Mouse (Mus musculus): ENCODE measurements around the gene Tmem200a.
A peak's percentile ranks its signal among the peaks of the same experiment; 100 is the strongest.
"Not testable (repeated sequence)": the region's sequence is repeated elsewhere in the genome, so short reads cannot be mapped to it uniquely, and the experiment has no call there.

The Tmem200a gene

DNA sequence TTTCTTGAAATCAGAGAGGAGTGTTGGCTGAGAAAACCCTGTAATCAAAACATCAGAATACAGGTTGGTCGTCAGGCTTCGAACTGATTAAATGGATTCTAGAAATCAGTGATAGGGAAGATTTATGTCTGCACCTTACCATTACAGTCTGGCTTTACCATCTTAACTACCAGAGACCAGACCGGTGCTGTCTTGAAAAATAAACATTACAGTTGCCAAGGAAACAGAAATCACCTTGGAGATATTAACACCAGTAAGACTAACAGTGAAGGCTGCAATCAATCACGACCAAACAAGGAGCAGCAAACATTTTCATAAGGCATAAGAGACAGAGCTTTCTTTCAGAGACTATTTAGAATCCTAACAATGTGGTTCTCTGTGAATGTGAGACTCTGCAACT is 116.0 kb downstream of the Tmem200a start:
- no peak for DNase-seq

DNA sequence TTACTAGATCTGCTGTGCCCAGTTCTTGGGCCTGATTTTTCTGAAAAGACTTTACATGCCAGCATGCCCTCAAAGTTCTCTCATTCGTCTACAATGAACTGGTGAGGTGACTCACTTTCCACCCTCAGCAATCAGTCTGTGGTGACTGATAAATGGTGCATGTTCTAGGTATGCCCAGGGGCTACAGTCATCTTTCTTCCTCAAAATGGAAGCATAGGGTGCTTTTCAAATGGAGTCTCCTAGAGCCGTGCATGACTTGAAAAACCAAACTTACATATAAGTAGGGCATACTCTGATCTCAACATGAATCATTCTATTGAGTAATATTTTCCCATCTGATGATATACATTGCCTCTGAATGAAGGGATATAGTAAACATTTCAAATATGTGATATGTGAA is 117.8 kb downstream of the Tmem200a start:
- DNase-seq = no peak

DNA sequence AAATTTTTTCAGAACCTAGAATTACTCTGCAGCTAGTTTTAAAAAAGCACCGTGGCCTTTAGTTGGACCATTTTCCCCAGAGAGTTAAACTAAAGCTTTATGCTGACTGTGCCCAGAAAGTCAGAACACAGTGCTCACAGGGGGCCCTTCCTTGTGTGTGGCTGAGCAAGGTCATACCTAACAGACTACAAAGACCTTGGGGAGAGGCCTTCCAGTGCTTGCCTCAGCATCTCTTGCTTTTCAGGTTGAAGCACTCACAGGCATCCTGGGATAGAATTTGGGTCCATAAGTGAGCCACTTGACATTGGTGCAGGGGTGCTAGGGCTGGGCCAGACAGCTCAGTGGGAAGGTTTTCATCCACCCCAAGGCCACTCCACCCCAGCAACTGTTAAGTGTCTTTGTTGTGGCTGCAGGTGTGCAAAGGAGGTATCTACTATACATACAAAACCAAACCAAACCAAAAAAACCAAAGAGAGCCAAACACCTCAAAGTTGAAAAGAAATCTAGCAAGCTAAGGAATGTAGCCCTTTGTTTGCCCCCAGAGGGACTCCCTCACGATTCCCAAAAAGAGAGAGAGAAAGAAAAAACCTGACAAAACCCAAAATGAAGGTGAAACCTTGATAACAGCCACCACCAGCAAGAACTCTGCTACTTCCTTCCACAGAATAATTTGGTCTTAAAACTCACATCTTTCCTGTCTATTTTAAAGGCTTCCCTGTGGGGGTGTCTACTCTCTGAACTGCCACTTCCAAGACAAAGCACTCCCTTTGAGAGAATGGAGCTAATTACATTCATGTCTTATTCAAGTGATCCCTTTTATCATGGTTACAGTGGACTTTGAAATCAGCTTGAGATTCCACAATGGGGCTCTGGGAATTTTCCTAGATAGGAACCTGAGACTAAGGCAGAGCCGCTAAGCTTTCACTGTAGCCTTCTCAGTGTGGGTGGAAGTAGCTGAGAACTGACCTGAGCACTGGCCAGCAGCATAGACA is 119.8 kb downstream of the Tmem200a start:
- DNase-seq = no peak

DNA sequence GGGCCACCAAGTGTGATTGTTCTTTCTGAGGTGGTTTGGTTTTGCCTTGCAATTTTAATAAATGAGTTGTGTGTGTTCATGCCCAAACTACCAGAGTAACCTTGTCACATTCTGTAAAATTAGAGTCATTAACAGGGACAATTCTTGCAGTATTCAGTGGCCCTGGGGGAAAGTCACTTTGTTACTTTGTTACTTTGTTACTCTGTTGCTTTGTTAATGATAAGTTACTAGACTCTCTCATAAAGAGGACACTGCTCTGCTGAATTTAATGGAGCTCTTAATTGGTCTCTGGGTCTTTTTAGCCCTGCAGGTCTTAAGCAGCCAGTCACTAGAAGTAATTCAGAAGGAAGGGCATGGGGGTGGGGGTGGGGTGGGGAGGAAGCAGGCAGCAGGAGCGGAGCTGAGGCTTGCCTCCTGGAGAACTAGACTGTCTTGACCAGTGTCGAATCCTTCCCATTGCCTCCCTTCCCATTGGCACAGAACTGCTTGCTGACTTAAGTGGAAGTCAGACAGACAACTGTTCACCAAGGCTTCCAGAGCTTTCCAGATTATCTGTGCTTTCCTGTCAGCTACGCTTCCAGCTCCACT is 124.1 kb downstream of the Tmem200a start:
- no peak for DNase-seq

DNA sequence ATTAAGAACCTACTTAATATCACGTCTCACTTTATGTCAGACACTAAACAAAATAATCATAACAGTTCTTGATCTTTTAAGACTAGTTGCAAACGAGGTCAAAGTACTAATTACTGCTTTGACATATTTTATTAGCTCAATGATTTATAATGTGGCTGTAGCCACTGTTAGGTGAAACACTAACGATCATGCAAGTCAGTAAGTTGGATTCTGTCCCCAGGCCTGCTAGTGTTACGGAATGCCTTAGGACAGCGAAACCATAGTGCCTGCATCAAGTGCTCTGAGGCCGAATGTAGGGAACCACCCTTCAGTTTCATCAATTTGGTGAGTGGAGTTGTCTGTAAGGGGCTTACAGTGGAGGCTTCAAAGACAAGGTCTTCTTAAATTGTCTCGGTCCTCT is 126.0 kb downstream of the Tmem200a start:
- DNase-seq = no peak

DNA sequence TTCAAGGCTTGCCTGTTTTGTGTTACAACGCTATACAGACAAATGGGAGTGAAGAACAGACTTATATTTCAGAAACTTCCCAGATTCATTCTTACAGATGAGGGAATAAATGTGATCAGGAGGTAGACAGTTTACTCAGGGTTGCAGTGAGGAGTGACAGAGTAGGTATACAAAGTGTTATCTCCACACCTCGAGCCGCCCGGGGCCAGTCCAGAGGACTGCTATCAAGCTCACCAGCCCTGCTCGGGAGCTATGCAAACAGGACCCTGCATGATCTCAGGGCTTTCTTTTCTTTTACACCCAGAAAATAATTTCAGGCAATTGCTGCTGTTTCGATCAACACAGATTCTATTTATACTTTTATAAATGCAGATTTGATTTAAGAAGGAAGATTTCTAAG is 126.7 kb downstream of the Tmem200a start:
- no peak for DNase-seq

DNA sequence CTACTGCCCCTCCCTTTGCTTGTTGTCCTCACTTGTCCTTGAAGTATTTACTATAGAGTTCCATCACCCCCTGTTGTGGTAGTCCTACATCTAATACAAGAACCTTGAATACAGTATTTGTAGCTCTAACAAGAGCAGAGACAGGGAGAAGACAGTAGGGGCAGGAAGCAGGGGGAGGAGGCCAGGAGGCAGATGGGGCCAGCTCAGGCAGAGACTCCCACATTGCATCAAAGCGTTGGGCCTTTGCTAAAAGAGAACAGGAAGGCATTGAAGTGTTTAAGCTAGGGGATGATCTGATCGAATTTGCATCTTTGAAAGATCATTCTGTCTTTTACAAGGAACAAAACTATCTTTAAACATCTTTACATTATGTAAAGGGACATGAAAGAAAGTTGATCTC is 133.0 kb downstream of the Tmem200a start:
- no peak for DNase-seq

DNA sequence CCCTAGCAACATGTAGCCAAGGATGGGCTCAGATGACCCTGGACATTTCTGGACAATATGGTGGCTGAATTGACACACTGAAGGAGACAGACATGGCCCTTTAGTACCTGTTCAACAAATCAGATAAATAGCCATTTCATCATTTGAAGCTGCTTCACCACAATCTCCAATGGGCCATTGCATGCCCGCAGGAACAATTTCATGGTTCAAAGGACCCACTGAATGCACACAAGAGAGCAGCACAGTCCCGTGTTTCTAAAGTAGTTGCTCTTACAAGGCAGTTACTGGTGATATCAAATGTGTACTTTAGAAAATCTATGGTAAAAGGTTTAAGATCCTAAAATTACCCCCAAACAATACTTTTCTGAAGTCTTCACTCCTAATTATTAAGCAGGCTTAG is 134.2 kb downstream of the Tmem200a start:
- no peak for DNase-seq

DNA sequence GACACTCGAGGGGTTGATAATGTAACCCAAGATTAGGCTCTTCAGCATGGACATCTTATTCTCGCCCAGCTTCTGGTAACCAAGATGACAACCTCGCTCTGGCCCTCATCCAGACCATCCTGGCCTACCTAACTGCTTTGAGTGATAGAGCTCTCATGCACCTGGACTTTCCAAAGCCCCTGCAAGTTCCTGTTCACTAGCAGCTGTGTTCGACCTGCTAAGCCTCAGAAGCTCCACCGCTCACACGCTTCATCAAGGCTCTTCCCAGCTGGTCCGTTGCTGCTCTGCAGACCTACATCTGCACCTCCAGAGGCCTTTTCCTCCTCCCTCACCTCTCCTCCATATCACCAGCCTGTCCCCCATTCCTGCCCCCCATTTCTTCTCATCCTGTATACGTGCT is 147.1 kb downstream of the Tmem200a start:
- no peak for DNase-seq

DNA sequence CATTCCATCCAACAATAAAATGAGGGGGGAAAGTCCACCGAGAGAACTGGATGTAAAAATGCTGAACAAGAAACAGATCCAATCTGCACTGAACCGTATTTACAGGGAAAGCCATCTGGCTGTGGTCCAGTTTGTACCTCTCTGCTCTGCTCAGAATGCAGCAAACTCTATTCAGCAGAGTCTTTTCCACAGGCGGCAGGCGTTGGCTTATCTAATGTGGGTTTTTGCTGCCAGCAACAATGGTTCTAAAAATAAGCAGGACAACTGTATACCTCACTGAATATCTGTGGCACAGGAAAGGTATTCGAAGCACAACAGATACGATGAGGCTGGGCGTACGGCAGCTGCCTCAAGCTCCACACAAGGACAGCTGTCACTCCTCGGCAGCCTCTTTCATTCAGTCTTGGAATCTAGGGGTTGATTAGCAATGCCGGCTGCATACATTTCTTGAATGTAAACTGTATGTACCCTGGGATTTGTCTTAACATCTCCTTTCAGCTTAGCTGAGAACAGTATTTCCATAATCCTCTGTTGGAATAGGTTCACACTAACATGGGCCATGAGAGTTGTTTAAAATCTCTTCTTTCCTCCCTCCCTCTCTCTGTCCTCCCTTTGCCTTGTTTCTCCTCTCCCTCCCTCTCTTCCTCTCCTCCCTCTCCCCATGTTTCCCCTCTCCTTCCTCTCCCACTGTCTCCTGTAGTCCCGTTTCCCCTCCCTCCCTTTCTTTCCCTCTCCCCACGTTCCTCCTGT is 149.3 kb downstream of the Tmem200a start:
- peak; percentile 11 for DNase-seq

DNA sequence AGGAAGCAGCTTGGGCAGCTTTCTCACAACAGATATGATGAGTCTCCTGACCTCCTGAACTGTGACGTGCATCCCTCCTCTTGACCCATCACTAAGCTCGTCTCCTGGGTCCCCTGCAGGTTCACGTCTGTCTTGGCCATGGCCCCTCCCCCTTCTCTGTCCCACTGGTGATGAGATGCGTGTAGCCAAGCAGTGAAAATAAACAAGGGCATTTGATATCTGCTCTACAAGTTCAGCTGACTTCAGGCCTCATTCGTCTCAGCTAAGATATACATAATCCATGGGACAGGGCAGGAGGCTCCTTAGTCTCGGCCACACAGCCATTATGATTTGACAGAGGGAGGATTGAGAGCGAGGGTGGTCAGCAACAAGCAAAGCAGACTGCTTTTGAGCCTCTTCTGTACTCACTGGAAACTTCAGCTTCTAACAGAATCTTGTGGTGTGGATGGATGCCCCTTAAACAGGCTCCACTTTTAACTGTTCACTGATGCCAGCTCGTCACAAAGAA is 149.9 kb downstream of the Tmem200a start:
- no peak for DNase-seq

DNA sequence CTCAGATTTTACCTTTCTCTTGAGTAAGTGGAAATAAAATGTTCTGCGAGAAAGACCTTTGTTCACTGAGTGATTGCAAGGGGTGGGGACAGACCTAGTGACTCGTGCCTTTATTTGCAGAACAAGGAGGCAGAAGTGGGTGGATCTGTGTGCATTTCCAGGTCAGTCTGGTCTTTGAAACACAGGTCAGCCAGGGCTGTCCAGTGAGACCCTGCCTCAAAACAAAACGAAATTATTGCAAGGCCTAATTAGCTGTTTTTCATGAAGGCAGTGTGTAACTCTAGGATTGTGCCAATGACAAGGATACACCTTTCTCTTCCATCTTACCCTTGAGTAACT is 150.4 kb downstream of the Tmem200a start:
- DNase-seq = no peak

DNA sequence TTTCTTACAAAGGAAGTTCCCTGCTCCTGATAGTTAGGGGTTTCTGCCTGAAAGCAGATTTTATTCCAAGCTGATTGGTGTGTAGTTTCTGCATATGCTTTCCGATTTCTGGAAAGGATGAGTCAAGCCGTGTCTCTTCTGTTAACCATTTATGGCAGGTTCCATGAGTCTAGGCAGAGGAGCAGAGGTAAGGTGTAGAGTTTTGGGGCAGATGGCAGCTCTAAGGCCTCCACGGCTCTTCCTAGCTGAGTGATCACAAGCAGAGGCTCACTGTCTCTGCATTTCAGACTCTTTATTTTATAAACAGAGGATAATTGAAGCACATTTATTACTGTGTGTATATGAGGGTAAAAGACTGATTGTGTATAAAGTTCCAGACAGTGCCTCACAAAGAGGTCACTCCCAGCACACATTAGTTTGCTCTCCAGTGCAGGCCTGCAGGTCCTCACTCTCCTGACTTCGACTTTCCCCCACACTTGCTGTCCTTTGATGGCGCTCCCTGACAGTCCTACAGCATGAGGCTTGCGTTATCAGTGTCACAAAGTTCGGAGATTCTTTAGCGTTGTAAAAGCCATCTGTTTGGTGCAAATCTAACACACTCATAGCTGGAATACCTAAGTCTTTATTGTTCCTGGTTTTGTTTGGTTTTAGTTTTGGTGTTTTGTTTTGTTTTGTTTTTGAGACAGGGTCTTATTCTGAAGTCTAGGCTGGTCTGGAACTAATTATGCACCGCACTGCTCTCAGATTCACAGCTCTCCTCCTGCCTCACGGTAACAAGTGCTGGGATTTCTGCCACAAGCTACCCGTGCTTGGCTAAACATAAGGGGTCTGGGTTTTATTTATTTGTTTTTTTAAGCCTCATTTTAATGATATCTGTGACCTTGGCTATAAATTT is 151.1 kb downstream of the Tmem200a start:
- DNase-seq = no peak

DNA sequence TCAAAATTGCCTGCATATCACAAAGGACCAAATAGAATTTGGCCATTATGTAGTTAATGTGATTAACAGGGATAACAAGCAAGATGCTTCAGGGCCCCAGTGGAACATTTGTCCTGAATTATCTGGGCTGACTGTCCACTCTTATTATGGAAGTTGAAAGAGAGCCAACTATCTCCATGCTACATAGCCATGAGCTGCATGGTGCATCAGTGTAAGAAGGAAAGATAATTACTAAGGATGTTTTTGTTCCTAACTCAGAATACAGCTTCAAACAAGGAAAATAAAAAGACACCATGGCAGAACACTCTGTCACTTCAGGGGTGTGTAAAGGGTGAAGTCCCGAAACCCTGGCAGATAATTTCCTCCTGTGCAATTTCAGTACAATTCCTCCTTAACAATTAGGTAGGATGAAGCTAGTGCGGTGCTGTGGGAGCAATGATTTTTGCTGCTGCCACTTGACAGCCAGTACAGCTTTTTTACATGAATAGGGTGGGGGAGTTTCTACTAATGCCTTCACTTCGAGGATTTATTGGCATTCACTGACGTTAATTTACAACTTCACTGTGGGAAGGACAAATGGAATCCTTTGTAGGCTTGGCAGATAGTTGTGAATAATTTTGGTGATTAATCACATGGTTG is 158.1 kb downstream of the Tmem200a start:
- no peak for DNase-seq

DNA sequence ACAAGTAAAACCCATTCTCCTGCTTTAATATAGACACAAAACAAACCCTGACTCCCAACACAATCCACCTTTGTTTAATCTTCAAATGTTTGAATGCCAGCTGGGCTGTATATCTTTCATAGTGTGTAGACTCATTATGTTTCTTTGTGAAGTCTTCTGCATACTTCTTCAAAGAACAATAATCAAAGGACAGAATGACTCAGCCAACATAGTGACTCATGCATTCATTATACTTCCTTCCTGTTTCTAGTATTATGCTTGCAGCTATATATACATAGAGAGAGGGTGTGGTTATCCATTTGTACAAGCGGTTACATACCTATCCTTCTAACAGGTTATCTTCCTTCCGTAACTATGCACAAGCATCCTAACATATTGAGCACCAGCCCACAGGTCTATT is 160.7 kb downstream of the Tmem200a start:
- no peak for DNase-seq

DNA sequence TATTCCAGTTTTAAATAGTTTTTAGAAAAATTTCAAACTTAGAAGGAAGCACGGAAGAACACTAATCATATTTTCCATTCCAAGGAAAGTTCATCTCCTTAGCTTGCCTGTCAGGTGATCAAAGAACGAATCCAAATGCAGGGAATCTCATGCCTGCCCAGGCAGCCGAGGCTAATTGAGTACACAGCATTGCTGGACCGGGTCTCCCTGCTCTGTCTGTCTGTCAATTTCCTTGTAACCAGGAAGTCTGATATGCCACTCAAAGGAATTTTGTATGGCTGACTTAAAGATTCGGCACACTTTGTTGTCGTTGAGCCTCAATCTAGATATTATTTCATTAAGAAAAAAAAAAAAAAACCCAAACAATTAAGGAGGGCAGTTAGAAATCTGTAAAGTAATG is 168.6 kb downstream of the Tmem200a start:
- no peak for DNase-seq

DNA sequence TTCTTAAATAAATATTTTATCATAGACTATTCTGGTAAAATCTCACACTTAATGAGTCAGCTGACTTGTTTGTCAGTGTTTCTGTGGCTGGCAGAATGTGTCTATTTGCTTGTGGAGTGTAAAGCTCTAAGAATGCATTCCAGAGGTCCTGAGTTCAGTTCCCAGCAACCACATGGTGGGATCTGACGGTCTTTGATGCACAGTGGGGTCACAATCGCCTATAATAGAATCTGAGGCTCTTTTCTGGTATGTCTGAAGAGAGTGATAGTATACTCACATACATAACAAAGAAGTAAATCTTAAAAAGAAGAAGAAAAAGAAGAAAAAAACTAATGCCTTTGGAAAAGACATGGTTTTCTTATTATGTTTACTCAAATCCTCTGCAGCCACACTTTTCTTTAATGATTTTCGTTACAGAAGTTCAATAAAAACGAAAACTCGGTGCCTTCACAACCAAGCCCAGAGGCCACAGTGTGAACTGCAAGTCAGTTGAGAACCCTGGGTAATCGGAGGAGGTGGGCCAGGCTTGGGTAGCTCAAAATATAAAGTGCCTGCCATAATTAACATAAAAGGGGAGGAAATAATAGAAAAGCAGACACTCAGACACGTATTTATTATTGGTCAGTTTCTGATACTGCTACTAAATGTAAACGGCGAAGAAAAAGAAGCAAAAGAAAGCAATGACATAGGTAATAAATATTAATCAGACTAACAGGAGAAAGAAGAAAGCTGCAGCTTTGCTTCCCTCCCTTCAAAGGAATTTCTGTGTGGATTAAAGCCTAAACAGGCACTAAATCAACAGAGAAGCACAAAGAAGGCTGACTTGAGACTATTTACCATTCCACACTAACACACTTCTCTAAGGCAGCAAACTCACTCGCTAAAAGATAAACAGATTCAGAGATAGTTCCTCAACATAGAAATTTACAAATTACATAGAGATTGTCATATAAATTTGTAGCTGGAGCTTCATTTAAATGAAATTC is 170.5 kb downstream of the Tmem200a start:
- no peak for DNase-seq

DNA sequence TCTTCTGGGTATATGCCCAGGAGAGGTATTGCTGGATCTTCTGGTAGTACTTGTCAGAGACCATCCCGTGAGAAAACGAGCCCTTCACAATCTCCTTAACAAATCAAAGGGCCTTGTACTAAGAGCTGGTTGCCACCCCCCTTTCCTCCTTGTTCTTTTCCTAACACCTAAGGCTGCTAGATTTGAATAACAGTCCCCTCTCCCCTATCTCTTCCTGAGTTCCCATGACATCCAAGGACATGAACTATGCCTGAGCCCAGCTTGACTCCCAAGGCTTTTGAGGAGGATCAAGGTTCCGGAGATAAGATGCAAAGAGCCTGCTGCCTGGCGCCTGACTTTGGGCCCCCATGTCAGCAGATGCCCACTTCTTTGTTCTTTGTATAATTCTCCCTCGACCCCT is 184.7 kb downstream of the Tmem200a start:
- not testable (repeated sequence) for DNase-seq

DNA sequence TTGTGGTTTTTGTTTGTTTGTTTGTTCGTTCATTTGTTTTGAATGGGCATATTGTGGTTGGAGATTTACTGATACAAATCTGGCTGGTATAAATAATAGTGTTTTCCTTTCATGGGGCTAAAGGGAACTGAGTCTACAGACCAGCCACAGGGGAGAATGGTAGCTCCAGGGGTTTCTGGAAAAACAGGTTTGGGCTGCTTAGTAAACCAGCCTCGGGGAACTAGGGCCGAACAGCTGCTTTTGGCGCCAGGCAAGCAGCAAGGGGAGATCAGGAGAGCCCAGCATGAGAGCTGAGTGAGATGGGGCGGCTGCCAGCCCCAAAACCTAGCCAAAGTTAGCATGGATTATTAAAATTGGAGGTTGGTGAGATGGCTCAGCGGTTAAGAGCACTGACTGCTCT is 191.6 kb downstream of the Tmem200a start:
- DNase-seq = no peak

DNA sequence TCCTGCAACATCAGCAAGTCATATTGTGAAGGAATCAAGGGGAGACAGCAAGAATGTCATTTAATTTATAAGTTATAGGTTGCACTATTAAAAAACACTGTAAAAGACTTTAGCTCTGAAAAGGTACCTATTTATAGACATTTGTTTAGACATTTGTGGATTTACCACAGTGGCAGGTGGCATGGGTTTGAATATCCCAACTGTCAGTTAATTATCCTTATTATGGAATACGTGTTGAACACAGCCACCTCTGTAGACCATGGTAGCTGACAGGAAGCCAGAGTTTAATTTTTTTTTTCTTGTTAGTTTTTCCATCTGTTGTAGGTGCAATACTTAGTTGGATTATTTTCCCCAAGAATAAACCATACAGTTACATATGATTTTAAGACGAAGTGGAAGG is 194.3 kb downstream of the Tmem200a start:
- DNase-seq = no peak

DNA sequence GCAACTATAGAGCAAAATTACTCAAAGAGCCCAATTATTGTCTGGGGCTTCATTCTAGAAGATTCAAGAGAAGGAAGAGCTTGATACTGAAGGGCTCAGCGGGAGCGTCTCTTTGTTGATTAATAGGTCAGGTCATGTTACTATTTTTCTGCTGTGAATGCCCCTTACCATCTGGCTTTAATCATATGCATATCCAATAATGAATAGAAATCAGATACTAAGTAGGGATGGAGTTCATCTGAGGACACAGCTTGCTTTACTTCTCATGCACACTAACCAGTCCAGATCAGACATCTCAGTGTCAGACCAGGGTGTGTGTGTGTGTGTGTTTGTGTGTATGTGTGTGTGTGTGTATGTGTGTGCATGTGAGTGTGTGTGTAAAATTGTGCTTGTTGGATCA is 201.1 kb downstream of the Tmem200a start:
- no peak for DNase-seq

Data from kidney, adult 9 months (tissue).